Mouse (Mus musculus): ENCODE data around the gene Ckb.

- TF ChIP-seq MXI1 (IDR thresholded peaks at IDR 0.05; ENCODE audit: low read depth, low read length) (no peak), RAD21 (IDR thresholded peaks at IDR 0.05; ENCODE audit: low read depth, low read length) (no peak), POLR2A (IDR thresholded peaks at IDR 0.05; ENCODE audit: control insufficient read depth in 1 of 2, insufficient read depth in 1 of 2, low read depth in 1 of 2, low read length in 2 of 2, poor library complexity in 1 of 2) (no peak), E2F4 (IDR thresholded peaks at IDR 0.05; ENCODE audit: borderline replicate concordance, low read depth, low read length) (no peak)
Measured at GRCm38 (mm10) chr12:111665041-111665880, 6.9 kb downstream of the Ckb start.
